Mouse (Mus musculus) kidney, postnatal 36 days (tissue): Measurements from ENCODE around the gene Tut7.
A peak's percentile ranks its signal among the peaks of the same experiment; 100 is the strongest.
"Not testable (repeated sequence)": the region's sequence is repeated elsewhere in the genome, so short reads cannot be mapped to it uniquely, and the experiment has no call there.

Experiments
- DNase-seq, 2 experiments: peaks; one replicate each; pipeline ENCODE4 v3.0.0; 2021 to 2022; ENCODE audit warnings: mixed read lengths in 2 of 2

The Tut7 gene

DNA sequence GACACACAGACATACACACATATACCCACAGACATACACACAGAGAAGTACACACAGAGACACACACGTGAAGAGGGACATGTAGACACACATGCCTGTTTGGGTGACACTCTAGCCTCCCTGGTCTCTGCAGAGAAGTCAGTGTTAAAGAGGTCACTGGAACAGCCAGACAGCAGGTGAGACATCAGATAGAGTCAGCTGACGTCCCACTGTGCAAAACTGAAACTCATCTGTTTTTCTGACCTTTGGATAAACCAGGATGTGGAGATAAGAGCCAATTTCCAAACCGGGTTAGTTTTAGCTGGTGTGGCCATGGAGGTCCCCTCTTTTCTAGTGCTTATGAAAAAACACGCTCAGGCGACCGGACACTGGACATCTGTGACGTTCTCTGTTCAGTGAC is 9.5 kb upstream of the Tut7 start:
- DNase-seq: no peak

DNA sequence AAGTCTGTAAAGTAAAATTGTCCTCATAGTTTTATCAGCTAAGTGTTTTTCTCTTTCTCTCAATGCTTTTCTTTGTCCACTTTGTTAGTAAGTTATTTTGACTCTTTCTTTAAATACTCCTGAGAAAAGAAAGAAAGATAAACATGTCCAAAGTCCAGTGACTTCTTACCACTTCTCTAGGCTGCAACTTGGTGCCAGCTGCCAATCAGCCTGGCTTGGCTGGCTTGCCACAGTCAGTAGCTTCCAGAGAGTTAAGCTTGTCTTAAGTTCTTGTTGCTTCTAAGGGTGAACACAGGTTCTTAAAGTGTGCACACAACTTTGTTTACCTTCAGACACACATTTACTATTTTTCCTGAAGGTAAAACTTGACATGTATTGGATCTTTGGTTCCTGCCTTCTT is 3.0 kb upstream of the Tut7 start:
- DNase-seq: peak; percentile 63

- no peak for DNase-seq
These were observed 2.1 kb downstream of the Tut7 start for GRCm38 (mm10) chr13:59820836-59821235.

GRCm38 (mm10) chr13:59820114-59820513 is 2.8 kb downstream of the Tut7 start:
- peak; percentile 51 to 58 for DNase-seq

DNA sequence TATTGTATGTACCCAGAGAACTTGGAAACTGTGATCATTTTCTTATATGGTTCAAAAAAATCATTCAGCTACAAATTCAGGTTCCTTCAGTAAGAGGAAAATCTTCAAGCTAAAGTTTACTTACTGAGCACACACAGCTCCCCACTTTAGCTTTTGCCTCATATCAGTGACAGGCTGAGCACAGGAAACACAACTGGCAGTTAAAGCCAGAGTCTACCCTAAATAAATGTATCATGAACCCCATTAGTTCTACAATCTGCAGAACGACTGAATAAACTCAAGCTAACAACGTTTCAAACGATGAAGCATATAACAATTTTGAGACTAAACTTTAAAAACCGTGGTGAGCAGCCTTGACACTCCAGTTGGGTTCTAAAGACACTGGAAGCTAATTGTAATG is 5.6 kb downstream of the Tut7 start:
- no peak for DNase-seq

DNA sequence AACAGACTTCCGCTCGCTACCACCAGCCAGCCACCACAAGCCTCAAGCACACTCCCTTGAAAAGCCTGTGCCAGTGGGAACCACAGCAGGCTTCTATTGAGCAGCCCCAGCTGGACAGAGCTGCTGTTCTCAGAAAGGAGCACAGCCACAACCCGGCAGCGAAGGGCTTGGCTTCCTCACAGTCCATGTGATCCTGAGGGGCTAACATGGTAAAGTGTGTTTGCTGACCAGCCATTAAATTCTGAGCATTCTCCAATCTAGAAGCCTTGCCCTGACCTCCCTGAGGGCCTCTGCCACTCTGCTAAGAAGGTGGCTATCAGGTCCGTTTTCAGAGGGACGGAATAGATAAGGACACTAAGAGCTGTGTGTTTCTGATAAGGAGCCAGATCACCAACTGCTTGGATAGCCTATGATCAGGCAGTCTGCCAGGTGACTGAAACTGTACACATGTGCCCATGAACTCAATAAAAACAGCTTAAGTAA is 8.8 kb downstream of the Tut7 start:
- no peak for DNase-seq

- DNase-seq: no peak
These were observed 11.4 kb downstream of the Tut7 start for GRCm38 (mm10) chr13:59811581-59811980.

GRCm38 (mm10) chr13:59801000-59801399 is 21.9 kb downstream of the Tut7 start:
- peak; percentile 22 to 31 for DNase-seq

DNA sequence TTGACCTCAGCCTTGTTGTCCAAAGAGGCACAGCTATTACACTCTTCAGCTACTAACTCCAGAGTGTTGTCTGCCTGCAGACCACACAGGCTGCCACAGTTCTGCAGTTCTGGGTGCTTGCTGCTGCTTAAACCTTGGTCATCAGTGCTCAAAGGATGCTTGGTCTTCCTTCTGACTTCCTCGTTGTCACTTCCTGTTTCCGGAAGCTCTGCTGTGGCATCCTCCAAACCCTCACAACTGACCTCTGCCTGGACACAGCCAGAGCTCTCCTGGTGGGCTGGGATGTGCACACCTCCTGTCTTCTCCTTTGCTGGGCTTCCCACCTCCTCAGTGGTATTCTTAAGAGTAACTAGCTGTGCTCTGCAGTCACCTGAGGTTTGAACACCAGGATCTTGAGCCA is 22.9 kb downstream of the Tut7 start:
- no peak for DNase-seq

GRCm38 (mm10) chr13:59798306-59798705 is 24.6 kb downstream of the Tut7 start:
- no peak for DNase-seq

- DNase-seq: no peak
These were observed 26.5 kb downstream of the Tut7 start for GRCm38 (mm10) chr13:59796466-59796848.

DNA sequence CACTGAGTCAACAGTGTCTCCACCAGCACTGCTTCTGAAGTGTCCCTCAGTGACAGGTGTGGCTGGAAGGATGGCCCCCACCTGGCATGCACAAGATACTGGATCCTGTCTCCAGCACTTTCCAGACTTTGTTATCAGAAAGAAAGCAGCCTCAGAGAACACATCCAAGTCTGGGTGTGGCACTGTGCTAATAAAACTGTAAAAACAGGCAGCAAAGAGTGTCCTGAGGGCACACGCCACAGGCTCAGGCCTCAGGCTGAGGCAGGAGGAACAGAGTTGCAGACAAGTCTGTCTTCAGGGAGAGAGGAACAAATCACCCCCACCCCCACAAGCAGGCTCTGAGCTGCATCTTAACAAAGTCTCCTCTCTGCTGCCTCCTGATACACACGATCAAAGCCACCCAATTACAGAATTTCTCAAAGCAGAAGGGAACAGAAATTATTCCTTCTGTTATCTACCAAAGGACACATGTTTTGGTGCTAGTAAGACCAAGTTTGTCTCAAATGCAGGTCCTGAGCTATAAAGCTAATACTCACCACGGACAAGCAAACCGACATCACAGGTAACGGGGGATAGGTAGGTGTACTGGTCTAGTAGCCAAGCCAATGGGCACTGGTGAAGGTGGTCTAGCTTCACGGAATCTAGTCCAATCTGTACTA is 27.0 kb downstream of the Tut7 start:
- DNase-seq: no peak

DNA sequence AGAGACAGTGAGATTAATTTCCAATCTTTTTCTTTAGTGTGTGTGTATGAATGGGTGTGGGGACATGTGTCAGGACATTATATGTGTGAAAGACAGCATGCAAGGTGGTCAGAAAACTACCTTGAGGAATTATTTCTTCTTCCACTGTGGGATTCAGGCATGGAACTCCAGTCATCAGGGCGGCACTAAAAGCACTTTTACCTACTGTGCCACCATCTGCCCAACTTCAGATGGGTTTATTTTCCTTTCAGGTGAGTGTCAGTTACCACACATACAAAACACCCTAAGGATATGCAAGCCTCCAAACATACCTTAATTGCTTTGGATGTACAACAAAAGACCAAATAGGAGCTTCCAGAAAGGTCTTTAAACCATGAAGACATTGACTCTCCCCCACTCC is 28.2 kb downstream of the Tut7 start:
- DNase-seq: no peak

DNA sequence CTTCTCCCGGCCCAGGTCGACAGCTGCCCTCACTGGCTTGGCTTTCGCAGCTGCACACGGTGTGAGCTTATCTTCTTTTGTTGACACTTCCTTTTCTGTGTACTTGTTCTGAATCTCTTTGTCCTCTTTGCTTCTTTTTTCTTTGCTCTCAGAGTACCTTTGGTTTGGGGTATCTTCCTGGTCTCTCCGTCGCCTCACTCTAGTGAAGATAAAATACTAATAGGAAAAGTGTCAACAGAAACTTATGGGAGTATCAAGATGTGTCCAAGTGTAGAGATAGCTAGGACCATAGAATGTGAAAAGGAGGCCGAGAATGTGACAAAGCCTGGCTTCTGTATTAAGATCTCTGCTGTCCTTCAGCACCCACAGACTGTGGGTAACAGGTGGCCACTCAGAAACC is 40.8 kb downstream of the Tut7 start, which contains the start of gene Gm49354:
Gene Gm49354, minus strand, starts transcription at position 101 of the 400 bp plus-strand sequence.
- no peak for DNase-seq

DNA sequence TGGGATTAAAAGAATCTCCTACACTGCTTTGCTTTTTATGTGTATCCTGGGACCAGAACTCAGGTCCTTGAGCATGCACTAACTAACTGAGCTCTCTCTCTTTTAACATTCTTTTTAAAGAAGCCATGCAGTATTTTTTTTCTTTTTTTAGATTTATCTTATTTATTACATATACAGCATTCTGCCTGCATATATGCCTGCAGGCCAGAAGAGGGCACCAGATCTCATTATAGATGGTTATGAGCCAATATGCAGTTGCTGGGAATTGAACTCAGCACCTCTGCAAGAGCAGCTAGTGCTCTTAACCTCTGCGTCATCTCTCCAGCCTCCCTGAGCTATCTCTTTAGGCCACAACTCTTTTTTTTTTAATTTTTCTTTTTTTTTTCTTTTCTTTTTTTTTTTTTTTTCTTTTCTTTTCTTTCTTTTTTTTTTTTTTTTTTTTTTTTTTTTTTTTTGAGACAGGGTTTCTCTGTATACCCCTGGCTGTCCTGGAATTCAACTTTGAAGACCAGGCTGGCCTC is 43.1 kb downstream of the Tut7 start:
- DNase-seq: not testable (repeated sequence)

GRCm38 (mm10) chr13:59779213-59779612 is 43.7 kb downstream of the Tut7 start:
- DNase-seq: peak; percentile 20 to 55

DNA sequence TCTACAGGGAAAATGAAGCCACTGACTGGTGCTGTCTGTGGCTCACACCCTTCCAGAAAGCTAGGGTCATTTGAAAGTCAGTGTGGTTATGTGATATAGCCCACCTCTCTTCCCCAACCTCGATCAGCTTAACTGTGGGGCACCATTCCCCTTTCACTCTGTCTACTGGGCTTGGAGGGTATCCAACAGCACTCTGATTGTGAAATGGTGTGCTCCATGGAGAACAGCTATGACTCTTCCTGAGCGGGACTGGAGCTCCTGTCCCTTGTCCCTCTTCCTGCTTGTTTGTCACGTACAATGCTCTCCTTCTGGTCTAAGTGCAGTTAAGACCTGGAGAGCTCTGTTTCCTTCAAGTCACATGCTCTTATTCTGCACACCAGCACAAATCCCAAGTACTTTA is 47.8 kb downstream of the Tut7 start:
- no peak for DNase-seq

DNA sequence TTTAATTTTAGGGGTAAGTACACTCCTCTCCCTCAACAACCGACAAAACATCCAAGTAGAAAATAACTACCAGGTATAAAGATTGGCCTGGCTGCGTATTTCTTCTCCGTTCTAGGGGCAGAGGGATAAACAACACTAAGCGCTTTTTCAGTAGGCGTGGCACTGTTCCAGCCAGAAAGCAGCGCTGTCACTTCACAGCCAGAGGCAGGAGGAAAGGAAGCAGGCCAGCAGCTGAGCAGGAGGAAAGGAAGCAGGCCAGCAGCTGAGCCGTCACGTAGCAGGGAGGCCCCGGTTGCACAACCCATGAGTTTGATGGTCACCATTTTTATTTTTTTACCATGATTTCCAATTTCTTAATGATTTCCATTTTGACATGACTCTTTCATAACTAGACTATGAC is 51.7 kb downstream of the Tut7 start:
- DNase-seq: peak; percentile 82 to 86

DNA sequence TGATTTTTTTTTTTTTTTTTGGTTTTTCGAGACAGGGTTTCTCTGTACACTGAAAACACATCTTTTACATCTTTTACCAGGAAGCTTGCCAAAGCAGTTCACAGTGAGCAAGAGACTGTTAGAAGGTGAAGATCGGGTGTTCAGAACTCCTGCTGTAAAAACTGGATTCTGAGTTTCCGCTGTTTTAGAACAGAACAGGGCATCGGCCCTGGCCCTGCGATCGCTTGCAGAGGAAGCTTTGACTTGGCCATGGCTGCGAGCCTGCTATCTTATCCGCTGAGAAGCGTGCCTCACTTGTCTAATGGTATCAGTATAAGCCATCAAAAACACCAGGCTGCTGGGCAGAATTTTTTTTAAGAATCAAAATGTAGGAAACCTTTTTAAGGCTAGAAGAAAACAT is 52.1 kb downstream of the Tut7 start:
- no peak for DNase-seq

GRCm38 (mm10) chr13:59770164-59770562 is 52.8 kb downstream of the Tut7 start:
- peak; percentile 85 for DNase-seq

GRCm38 (mm10) chr13:59769296-59770163 is 53.4 kb downstream of the Tut7 start, which contains the start of gene Isca1:
Isca1 (minus strand) TSS chr13:59769810.
- peak; percentile 98 to 99 for DNase-seq

DNA sequence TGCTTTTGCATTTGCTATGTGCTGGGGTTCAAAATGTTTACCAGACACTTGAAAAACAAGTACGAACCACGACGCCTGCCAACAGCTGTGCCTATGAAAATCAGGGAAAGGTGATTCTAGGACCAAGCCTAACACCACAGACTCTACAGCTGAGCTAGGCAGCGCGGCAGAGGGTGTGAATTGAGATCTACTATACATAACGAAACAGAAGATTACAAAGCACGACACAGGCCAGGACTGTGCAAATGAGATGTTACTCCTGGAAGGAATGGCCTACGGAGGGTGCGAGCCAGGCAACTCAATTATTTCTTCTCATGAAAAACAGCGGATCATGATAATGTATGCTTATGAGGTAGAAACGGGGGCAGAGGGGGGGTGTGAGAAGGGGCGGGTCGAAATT is 54.4 kb downstream of the Tut7 start:
- DNase-seq: peak; percentile 13 to 22

DNA sequence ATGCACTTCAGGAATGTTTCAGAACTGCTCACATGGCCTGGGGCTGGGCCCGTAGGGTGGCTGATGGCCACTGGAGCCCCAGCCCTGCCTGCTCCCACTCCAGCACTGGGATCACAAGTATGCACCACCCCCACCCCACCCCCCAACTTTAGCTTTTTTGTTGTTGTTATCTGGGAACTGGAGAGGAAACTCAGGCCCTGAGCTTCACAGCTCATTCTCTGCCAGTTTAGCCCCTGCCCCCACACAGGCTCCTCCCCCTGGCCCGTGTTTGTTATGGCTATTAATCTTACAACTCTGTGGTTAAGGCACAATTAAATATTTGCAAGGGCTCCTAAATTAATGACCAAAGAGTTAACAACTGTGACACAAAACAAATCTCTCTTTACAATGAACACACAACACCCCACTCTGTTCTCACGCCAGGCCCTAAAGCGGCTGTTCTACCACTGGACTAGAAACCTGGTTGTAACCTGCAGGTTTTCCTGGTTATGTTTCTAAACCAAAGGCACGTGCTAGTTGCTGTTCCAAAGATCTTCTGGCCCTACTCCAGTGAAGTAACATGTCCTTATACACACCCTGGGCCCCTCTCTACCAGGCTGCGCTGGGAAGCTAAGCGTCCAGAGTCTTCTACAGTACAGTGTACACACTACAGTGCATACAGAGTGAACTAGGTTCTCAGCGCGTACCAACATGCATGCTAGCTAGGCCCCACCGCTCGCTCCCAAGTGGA is 56.0 kb downstream of the Tut7 start:
- DNase-seq: peak; percentile 78 to 81
